Mouse (Mus musculus) lung, postnatal 0 days (tissue): ENCODE results near the gene Stag2.

ENCODE experiments used
- CTCF ChIP-seq: IDR thresholded peaks from 2 replicates; pipeline ENCODE4 v1.5.1; 2016; ENCODE audit warnings: antibody characterized with exemption, mild to moderate bottlenecking
- EP300 ChIP-seq: IDR thresholded peaks from 2 replicates; pipeline ENCODE4 v1.6.1; 2016; ENCODE audit warnings: antibody characterized with exemption, mild to moderate bottlenecking, control low read depth

DNA sequence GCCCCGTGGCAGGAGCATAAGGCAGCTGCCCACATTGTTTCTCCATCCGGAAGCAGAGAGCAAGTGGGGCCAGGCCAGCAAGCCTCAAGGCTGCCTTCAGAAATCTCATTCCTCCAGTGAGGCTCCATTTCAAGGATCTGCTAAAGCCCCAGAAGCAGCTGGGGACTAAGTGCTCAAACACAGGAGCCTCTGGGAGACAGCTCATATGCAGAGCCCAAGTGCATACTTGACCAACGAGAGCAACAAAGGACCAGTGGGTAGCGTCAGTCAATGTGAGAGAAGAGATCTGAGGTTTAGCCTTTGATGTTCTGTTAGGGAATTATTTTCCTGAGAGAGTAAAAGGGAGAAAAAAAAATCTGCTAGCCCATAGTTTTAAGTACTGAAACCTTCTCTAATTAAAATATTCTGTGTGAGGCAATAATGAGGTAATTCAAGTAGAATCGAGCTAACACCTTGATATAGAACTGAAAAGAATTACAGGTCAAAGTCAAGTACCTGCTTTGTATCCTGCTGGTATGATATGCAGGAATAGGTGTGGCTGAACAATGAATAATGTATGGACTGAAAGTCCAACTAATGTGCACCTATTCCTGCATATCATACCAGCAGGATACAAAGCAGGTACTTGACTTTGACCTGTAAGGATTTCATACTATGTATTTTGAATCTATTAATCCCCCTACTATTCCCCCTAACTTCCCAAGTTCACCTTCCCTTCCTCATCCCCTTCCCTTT is 24.0 kb upstream of the Stag2 start:
- TF ChIP-seq CTCF (no peak), EP300 (no peak)
